Mouse (Mus musculus): ENCODE data around the gene Pde4b. TPM values are rescaled to one million over a fixed set of nuclear protein-coding genes. Genes with fewer than 3 reads are reported as not detected.
A peak's percentile ranks its signal among the peaks of the same experiment; 100 is the strongest.

Gene Pde4b
- polyA plus RNA-seq, 1 experiment from 2014 or later = 22.5 TPM

DNA sequence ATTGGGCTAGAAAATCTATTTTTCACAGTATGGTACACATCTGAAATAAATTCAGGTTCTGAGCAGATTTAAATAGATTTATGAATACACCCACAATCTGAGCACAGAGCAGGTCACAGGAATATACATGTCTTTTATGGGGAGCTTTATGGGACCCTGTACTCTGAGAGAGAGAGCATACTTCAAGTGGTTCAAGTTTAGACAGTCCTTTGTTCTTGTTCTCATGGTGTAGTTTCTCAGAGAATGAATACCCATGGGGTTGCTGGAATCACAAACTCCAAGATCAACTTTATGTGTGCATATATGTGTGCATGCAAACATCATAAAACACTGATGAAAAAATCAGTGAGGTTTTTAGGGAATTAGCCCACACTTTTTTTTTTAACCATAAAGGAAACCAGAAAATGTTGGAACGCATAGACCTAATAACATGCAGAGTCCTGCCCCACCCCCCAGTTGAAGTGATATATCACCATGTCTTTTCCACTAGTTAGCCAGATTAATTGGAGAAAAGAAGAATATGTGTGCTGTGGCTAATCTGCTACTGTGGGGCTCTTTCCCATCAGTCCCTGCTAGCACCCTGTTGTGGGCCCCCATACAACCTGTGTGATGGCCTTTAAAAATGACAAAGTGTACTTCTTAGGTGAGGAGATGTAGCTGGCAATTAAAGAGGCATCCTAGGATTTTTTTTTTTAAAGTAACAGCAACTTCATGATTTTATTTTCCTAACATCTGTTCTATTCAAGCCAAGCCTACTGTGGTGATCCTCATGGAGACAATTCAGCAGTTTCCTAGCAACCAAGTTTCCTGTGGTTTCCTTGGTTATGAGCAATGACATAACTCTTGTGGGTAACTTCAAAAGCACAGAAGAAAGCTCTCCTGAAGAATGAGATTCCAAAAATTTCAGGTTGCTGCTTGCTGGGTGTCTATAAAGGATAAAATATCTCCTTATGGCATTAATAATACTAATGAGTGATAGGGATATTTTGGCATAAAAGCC, 264.4 kb downstream of the Pde4b start:
- Histone ChIP-seq H3K4me1 (replicated peaks) (peaks cover 7% of the 10 kb centered on the region; the same call in 1 of the 2 replicates), H3K4me3 (no peak overlapping the region), H3K27ac (ENCODE audit: poor library complexity, severe bottlenecking) (no peak overlapping the region), H3K4me2 (no peak overlapping the region), H3K36me3 (no peaks in the 10 kb centered on the region; the same call in 1 of the 2 replicates), H3K9ac (no peak overlapping the region), H3K9me3 (replicated peaks) (no peaks in the 10 kb centered on the region), H3K27me3 (replicated peaks) (no peaks in the 10 kb centered on the region)
- WGBS = 91% methylated on average over 1 of the region's 1 CpGs
- ATAC-seq (ENCODE audit: insufficient number of reproducible peaks, low FRiP score) = no peak

DNA sequence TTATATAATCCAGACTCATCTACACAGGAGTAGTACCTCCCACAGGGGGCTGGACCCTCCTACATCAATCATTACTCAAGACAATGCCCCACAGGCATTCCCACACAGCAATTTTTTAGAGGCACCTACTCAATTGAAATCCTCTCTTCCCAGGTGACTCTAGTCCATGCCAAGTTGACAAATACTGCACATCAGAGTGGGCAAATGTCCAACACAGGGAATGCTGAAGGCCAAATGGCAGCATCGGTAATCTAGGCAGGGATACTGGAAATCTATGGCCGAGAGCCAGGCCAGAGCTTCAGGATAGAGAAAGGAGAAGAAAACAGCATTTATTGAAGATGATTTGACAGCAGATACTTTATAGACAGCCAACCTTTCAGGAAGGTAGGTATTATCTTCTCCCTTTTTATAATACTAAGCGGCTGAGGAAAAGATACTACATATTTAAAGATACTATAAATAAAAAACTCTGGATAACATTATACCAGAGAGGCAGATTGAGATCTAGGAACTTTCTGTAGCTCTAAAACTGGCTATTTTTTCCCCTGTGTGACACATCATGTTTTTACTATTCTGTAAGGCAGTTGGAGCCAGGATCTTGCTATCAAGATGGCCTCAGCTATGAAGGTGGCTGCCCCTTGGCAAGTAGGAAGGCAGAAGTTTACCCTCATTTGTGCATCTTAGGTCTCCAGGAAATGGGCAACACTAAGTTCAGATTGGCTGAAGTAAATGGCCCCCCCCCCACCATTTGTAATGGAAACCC, 266.5 kb downstream of the Pde4b start:
- Histone ChIP-seq H3K4me2 (no peak overlapping the region), H3K36me3 (no peaks in the 10 kb centered on the region; the same call in 1 of the 2 replicates), H3K27me3 (replicated peaks) (no peaks in the 10 kb centered on the region), H3K4me1 (replicated peaks) (peaks cover 7% of the 10 kb centered on the region; the same call in 1 of the 2 replicates), H3K27ac (ENCODE audit: poor library complexity, severe bottlenecking) (no peak overlapping the region), H3K9me3 (replicated peaks) (no peaks in the 10 kb centered on the region), H3K4me3 (no peak overlapping the region), H3K9ac (no peak overlapping the region)
- WGBS = 81% methylated on average over 3 of the region's 3 CpGs
- no peak for ATAC-seq (ENCODE audit: insufficient number of reproducible peaks, low FRiP score)

DNA sequence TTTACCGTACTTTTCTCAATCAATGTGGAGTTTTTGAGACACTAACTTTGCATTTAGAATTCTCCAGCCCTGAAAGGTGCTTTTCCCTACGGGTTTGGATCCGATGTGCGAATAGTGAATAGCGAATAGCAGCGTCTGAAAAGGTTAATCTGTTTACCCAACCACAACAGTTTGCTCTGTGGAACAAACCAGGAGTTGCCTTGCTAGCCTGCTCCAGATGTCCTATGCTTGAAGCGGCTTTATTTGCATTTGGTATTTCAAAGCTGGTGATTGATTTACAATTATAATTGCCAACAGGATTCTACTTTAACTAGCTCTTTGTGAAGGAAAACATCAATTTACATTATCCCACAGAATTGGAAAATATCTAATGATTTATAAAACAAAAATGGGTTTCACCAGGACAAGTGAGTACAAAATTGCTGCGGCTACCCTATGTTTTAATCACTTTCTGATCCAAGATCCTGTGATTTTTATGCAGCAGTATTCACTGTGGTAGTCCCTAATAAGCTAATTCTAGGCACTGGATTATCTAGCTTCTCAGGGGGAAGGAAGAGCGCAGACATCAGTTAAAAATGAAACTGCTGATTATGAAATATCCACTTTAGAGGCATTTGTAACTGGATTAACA, 280.9 kb downstream of the Pde4b start:
- Histone ChIP-seq H3K9ac (no peak overlapping the region), H3K4me1 (replicated peaks) (no peaks in the 10 kb centered on the region), H3K4me3 (no peak overlapping the region), H3K4me2 (no peak overlapping the region), H3K9me3 (replicated peaks) (no peaks in the 10 kb centered on the region), H3K27me3 (replicated peaks) (no peaks in the 10 kb centered on the region), H3K27ac (ENCODE audit: poor library complexity, severe bottlenecking) (no peak overlapping the region), H3K36me3 (no peaks in the 10 kb centered on the region)
- ATAC-seq (ENCODE audit: insufficient number of reproducible peaks, low FRiP score) = no peak
- WGBS = 59% methylated on average over 9 of the region's 9 CpGs

DNA sequence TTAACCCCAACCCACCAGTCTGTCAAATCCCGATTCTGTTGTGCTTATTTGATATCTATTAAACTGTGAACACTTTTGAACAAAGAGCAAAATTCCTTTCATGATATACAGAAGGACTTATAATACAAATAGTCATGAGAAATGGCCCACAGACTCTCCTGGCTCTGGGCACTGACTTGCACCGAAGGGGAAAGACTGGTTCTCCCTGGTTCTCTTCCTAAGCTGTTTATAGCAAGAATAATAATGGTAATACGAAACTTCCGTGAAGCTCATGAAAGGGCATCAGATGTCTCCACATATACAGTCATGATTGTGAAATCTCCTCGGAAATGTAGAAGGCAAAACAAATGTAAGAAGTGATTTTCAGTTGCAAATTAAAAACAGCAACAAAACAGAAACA, 287.3 kb downstream of the Pde4b start:
- H3K4me3 ChIP-seq = no peak overlapping the region
- H3K9ac ChIP-seq = no peak overlapping the region
- no peak overlapping the region for H3K27ac ChIP-seq (ENCODE audit: poor library complexity, severe bottlenecking)
- no peaks in the 10 kb centered on the region; the same call in 1 of the 2 replicates for H3K4me1 ChIP-seq (replicated peaks)
- H3K4me2 ChIP-seq = no peak overlapping the region
- H3K27me3 ChIP-seq (replicated peaks) = no peaks in the 10 kb centered on the region
- WGBS = 77% methylated on average over 5 of the region's 5 CpGs
- no peaks in the 10 kb centered on the region for H3K36me3 ChIP-seq
- H3K9me3 ChIP-seq (replicated peaks) = no peaks in the 10 kb centered on the region
- ATAC-seq (ENCODE audit: insufficient number of reproducible peaks, low FRiP score) = no peak

DNA sequence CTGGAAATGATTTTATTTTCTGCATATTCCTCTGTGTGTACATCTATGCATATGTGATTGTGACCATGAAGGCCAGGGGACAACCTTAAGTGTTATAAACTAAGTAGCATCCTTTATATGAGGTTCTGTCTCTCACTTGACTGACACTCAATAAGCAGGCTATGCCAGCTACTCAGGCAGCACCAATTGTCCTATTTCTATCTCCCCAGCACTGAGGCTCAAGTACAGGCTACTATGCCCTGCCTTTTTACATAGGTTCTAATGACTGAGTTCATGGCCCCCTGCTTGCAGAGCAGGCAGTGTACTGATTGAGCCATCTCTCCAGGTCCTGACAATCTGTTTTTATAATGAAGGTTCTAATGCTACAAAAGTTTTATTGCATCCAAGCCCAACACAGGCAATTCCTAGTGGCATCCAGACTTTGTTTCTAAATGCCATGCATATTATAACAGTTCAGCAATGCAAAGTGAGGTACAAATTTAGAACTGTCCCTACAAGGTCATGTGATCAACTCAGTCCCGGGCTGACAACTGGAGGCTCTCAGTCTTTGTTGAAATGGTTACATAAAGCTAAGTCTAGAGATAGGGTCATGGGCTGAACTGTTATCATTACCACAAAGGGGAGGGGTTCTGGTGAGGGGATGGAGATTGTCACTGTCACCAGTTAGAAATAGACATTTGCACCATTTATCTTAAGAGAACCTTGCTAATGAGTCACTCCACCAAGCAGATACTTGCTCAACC, 295.6 kb downstream of the Pde4b start:
- no peak overlapping the region for H3K9ac ChIP-seq
- H3K4me3 ChIP-seq = no peak overlapping the region
- 8% methylated on average over 1 of the region's 1 CpGs for WGBS
- H3K4me2 ChIP-seq = peak overlapping the region; percentile 58
- peaks cover 19% of the 10 kb centered on the region for H3K4me1 ChIP-seq (replicated peaks)
- peak overlapping the region; percentile 98 for H3K27ac ChIP-seq (ENCODE audit: poor library complexity, severe bottlenecking)
- H3K27me3 ChIP-seq (replicated peaks) = no peaks in the 10 kb centered on the region
- no peaks in the 10 kb centered on the region for H3K9me3 ChIP-seq (replicated peaks)
- H3K36me3 ChIP-seq = no peaks in the 10 kb centered on the region
- peak; percentile 89 for ATAC-seq (ENCODE audit: insufficient number of reproducible peaks, low FRiP score)

DNA sequence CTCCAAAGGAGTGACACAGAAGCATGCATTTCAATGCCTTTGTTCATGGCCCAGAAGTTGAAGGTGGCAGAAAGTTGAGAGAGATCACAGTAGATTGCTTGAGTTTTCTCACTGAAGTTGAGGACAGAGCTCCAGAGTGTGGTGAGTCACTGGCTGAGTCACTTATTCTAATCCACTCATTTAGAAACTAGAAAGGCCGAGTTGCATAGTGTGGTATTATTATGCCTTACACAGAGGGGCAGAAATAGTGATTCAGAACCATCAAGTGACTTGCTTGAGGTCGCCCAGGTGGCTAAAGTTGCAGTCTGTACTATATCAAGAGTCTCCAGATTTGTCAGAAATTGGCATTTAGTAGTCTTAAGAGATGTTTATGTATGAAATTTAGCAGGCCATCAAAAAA, 306.3 kb downstream of the Pde4b start:
- ATAC-seq (ENCODE audit: insufficient number of reproducible peaks, low FRiP score) = no peak
- 0 out of 2 replicates have a peak, but pooled peaks cover 4% of the 10 kb centered on the region for H3K9me3 ChIP-seq (replicated peaks)
- H3K36me3 ChIP-seq = 0 out of 2 replicates have a peak, but pooled peaks cover 2% of the 10 kb centered on the region
- H3K27me3 ChIP-seq (replicated peaks) = no peaks in the 10 kb centered on the region
- peaks cover 25% of the 10 kb centered on the region for H3K4me1 ChIP-seq (replicated peaks)
- H3K4me3 ChIP-seq = no peak overlapping the region
- 71% methylated on average over 2 of the region's 2 CpGs for WGBS
- H3K9ac ChIP-seq = no peak overlapping the region
- no peak overlapping the region for H3K4me2 ChIP-seq
- no peak overlapping the region for H3K27ac ChIP-seq (ENCODE audit: poor library complexity, severe bottlenecking)

DNA sequence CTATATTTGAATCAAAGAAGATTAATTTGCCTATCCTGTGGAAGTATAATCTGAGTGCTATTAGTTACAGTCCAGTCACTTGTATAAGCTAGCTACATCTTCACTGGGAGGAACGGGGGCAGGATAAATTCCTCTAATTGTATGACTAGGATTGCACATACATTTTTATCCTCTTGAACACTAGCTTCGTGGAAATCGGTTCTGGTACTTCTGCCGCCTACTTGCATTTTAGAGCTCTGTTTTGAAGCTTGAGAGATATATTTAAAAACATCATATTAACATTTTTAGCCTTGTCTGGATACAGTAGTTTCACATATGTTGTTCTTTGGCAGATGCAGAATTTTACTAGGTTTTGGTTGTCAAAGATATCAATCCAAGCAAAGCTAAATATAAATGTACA, 310.0 kb downstream of the Pde4b start:
- 87% methylated on average over 4 of the region's 4 CpGs for WGBS
- Histone ChIP-seq H3K36me3 (0 out of 2 replicates have a peak, but pooled peaks cover 2% of the 10 kb centered on the region), H3K27ac (ENCODE audit: poor library complexity, severe bottlenecking) (no peak overlapping the region), H3K4me2 (no peak overlapping the region), H3K9me3 (replicated peaks) (0 out of 2 replicates have a peak, but pooled peaks cover 4% of the 10 kb centered on the region), H3K4me1 (replicated peaks) (peaks cover 5% of the 10 kb centered on the region), H3K27me3 (replicated peaks) (no peaks in the 10 kb centered on the region), H3K9ac (no peak overlapping the region), H3K4me3 (no peak overlapping the region)
- ATAC-seq (ENCODE audit: insufficient number of reproducible peaks, low FRiP score) = no peak

DNA sequence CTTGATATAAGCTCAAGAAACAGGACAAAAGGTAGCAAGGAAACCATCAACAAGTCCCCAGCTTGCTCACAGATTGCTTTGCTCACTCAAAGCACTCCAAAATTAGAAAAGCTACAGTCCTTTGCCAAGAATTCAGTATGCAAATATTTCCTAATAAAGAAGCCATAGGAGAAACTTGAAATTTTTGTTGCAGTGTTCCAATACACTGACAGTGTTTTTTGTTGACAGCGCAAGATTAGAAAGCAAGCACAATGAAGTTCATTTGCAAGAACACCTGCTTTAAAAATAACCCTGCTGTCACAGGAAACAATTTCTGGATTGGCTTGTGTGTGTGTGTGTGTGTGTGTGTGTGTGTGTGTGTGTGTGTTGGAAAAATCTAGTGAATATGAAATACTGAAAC, 311.2 kb downstream of the Pde4b start:
- no peak for ATAC-seq (ENCODE audit: insufficient number of reproducible peaks, low FRiP score)
- H3K4me1 ChIP-seq (replicated peaks) = peaks cover 5% of the 10 kb centered on the region
- H3K27ac ChIP-seq (ENCODE audit: poor library complexity, severe bottlenecking) = peak overlapping the region; percentile 63
- 84% methylated on average over 1 of the region's 1 CpGs for WGBS
- H3K9me3 ChIP-seq (replicated peaks) = 0 out of 2 replicates have a peak, but pooled peaks cover 4% of the 10 kb centered on the region
- no peak overlapping the region for H3K4me2 ChIP-seq
- no peak overlapping the region for H3K4me3 ChIP-seq
- 0 out of 2 replicates have a peak, but pooled peaks cover 2% of the 10 kb centered on the region for H3K36me3 ChIP-seq
- H3K9ac ChIP-seq = no peak overlapping the region
- no peaks in the 10 kb centered on the region for H3K27me3 ChIP-seq (replicated peaks)

DNA sequence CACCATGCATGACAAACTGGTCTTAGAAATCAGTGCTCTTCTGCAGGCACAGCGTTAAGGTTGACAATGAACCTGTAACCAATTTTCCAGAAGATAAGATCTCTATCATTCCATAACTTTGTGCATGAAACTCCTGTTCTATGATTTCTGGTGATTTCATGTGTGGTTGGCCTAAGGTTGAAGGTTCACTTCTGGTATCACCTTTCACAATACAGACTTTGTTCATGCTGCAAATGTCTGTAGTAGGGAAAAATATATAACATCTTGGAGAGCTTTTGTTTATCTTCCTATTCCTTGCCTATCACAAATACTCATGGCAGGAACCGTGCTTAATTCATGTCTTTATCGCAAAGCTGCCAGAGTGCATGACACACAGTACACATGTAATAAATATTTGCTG, 319.5 kb downstream of the Pde4b start:
- no peak overlapping the region for H3K4me3 ChIP-seq
- H3K9ac ChIP-seq = no peak overlapping the region
- no peak overlapping the region for H3K27ac ChIP-seq (ENCODE audit: poor library complexity, severe bottlenecking)
- 63% methylated on average over 3 of the region's 3 CpGs for WGBS
- H3K27me3 ChIP-seq (replicated peaks) = no peaks in the 10 kb centered on the region
- no peaks in the 10 kb centered on the region for H3K9me3 ChIP-seq (replicated peaks)
- peaks cover 30% of the 10 kb centered on the region for H3K4me1 ChIP-seq (replicated peaks)
- no peak overlapping the region for H3K4me2 ChIP-seq
- H3K36me3 ChIP-seq = no peaks in the 10 kb centered on the region
- ATAC-seq (ENCODE audit: insufficient number of reproducible peaks, low FRiP score) = no peak

DNA sequence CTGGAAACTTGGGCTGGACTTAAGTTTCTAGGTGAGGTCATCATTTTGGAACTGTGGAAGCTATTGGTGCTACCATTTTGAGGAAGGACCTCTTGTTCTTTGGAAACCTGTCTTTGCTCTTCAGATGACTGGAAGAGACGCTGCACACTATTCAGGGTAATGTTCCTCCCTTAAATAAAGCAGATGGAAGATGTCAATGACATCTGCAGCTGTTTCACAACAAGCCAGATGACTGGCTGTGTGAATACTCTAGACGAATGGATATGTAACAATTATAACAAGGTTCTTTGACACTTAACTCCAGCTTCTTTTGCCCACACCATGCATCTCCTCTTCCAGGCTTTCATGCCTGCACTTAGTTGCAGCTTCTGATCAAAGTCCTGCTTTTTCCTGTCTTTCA, 320.8 kb downstream of the Pde4b start:
- 55% methylated on average over 2 of the region's 2 CpGs for WGBS
- no peak for ATAC-seq (ENCODE audit: insufficient number of reproducible peaks, low FRiP score)

More for the DNA sequence above, 320.8 kb downstream of the Pde4b start:
- no peak overlapping the region for H3K27ac ChIP-seq (ENCODE audit: poor library complexity, severe bottlenecking)
- no peak overlapping the region for H3K4me2 ChIP-seq
- no peaks in the 10 kb centered on the region for H3K27me3 ChIP-seq (replicated peaks)
- no peak overlapping the region for H3K4me3 ChIP-seq
- no peak overlapping the region for H3K9ac ChIP-seq
- H3K4me1 ChIP-seq (replicated peaks) = peaks cover 30% of the 10 kb centered on the region
- H3K36me3 ChIP-seq = no peaks in the 10 kb centered on the region
- H3K9me3 ChIP-seq (replicated peaks) = no peaks in the 10 kb centered on the region

Data from heart, embryonic 12.5 days (tissue).